Mouse (Mus musculus) frontal cortex, postnatal 36 days (tissue): ENCODE measurements around the gene Trmt10c.
"Not testable (repeated sequence)": the region's sequence is repeated elsewhere in the genome, so short reads cannot be mapped to it uniquely, and the experiment has no call there.

Experiments
- DNase-seq, 2 experiments: peaks; one replicate each; pipeline ENCODE4 v3.0.0; 2022; ENCODE audit warnings: low spot score in 2 of 2

Trmt10c gene

GRCm38 (mm10) chr16:56037138-56038010 is at the start of gene Trmt10c:
Trmt10c (minus strand) TSS chr16:56037819.
- peak; percentile 91 to 93 for DNase-seq

GRCm38 (mm10) chr16:56086336-56086735 is 48.7 kb upstream of the Trmt10c start:
- DNase-seq = no peak

GRCm38 (mm10) chr16:56081691-56082090 is 44.1 kb upstream of the Trmt10c start:
- DNase-seq = no peak

GRCm38 (mm10) chr16:56079419-56079818 is 41.8 kb upstream of the Trmt10c start:
- no peak for DNase-seq

GRCm38 (mm10) chr16:56076121-56076869 is 38.7 kb upstream of the Trmt10c start:
- no peak for DNase-seq

GRCm38 (mm10) chr16:56075222-56076111 is 37.8 kb upstream of the Trmt10c start:
- DNase-seq = peak; percentile 77 to 84

GRCm38 (mm10) chr16:56074565-56074964 is 36.9 kb upstream of the Trmt10c start:
- DNase-seq = no peak

GRCm38 (mm10) chr16:56074122-56074521 is 36.5 kb upstream of the Trmt10c start:
- no peak for DNase-seq

GRCm38 (mm10) chr16:56073150-56073549 is 35.5 kb upstream of the Trmt10c start:
- not testable (repeated sequence) for DNase-seq

- no peak for DNase-seq
Measured at GRCm38 (mm10) chr16:56072533-56072932, 34.9 kb upstream of the Trmt10c start.

GRCm38 (mm10) chr16:56071317-56072232 is 34.0 kb upstream of the Trmt10c start:
- no peak for DNase-seq

GRCm38 (mm10) chr16:56068523-56069070 is 31.0 kb upstream of the Trmt10c start:
- DNase-seq = no peak

- DNase-seq = no peak
Measured at GRCm38 (mm10) chr16:56066113-56066512, 28.5 kb upstream of the Trmt10c start.

GRCm38 (mm10) chr16:56064334-56064990 is 26.8 kb upstream of the Trmt10c start:
- DNase-seq = peak; percentile 40 to 73

- no peak for DNase-seq
Measured at GRCm38 (mm10) chr16:56062981-56063380, 25.4 kb upstream of the Trmt10c start.

GRCm38 (mm10) chr16:56061995-56062594 is 24.5 kb upstream of the Trmt10c start:
- no peak for DNase-seq

- no peak for DNase-seq
Measured at GRCm38 (mm10) chr16:56058151-56058550, 20.5 kb upstream of the Trmt10c start.

GRCm38 (mm10) chr16:56056944-56057590 is 19.4 kb upstream of the Trmt10c start:
- no peak for DNase-seq

- DNase-seq = no peak
Measured at GRCm38 (mm10) chr16:56055911-56056310, 18.3 kb upstream of the Trmt10c start.
